Mouse (Mus musculus) hindbrain, embryonic 15.5 days (tissue): ENCODE data around the gene Zcchc14. TPM values are rescaled to one million over a fixed set of nuclear protein-coding genes. Genes with fewer than 3 reads are reported as not detected.
"Not testable (repeated sequence)": the region's sequence is repeated elsewhere in the genome, so short reads cannot be mapped to it uniquely, and the experiment has no call there.

Experiments used
- ATAC-seq: fragments of 200-750 bp; cut with Nextera tagmentation; 2 replicates; pipeline ENCODE4 v1.8.0; 2017; ENCODE audit warnings: low read depth, moderate number of reproducible peaks, moderate TSS enrichment; ENCODE audit not compliant: low FRiP score
- H3K27ac ChIP-seq: fragments of 300-500 bp; sonication (generic); replicated peaks from 2 replicates; pipeline ENCODE4 v1.5.1; 2015; ENCODE audit warnings: mild to moderate bottlenecking, inconsistent platforms
- H3K27me3 ChIP-seq: fragments of 300-500 bp; sonication (generic); 2 replicates; pipeline ENCODE4 v1.6.1; 2015; ENCODE audit warnings: control low read depth, inconsistent platforms
- H3K36me3 ChIP-seq: fragments of 300-500 bp; sonication (generic); 2 replicates; pipeline ENCODE4 v1.6.1; 2015; ENCODE audit warnings: control low read depth, inconsistent platforms
- H3K4me1 ChIP-seq: fragments of 300-500 bp; sonication (generic); replicated peaks from 2 replicates; pipeline ENCODE4 v1.6.1; 2015; ENCODE audit warnings: control low read depth, inconsistent platforms
- H3K4me2 ChIP-seq: fragments of 300-500 bp; sonication (generic); 2 replicates; pipeline ENCODE4 v1.6.1; 2015; ENCODE audit warnings: moderate library complexity, mild to moderate bottlenecking, inconsistent platforms
- H3K4me3 ChIP-seq: fragments of 300-500 bp; sonication (generic); 2 replicates; pipeline ENCODE4 v1.5.1; 2015; ENCODE audit warnings: mild to moderate bottlenecking, inconsistent platforms
- H3K9ac ChIP-seq: fragments of 300-500 bp; sonication (generic); 2 replicates; pipeline ENCODE4 v1.6.1; 2015; ENCODE audit warnings: inconsistent platforms
- H3K9me3 ChIP-seq: fragments of 300-500 bp; sonication (generic); 2 replicates; pipeline ENCODE4 v1.6.1; 2016; ENCODE audit warnings: control low read depth, inconsistent platforms
- WGBS: fragments of 180-500 bp; shearing (Covaris S2); methylation state at CpG from one replicate; pipeline ENCODE4 v1.1.7; 2015; 5-methylcytosine and 5-hydroxymethylcytosine counted together
- polyA plus RNA-seq: library from polyadenylated mRNA; unstranded; fragments of >200 nt; fragmentation: Nextera tagmentation; extraction: Ambion mirVana; gene quantifications from 2 replicates; pipeline ENCODE4 v1.2.1, GENCODE M21; 2015

The Zcchc14 gene
- polyA plus RNA-seq, 1 experiment from 2014 or later: 21.6 TPM

DNA sequence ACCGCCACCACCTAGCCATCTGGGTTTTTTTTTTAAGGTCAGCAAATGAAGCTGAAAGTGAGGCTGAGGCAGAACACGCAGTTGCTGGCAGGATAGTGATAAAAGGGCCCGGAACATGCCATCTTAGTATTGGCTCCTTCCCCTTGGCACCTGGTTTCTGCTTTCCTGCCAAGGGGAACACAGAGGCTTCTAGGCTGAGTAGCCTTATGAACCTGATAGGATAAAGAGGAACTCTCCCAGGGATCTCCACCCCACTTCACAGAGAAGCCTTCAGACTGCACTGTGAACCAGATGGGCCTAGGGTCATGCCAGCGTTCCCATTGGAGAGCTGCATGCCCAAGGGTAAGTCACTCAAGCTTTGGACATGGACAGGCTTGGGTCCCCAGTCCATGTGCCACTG, 28.2 kb upstream of the Zcchc14 start:
- Histone ChIP-seq H3K4me2 (no peak overlapping the region), H3K27ac (no peak overlapping the region), H3K27me3 (no peaks in the 10 kb centered on the region), H3K4me3 (no peak overlapping the region), H3K9ac (no peak overlapping the region), H3K36me3 (no peaks in the 10 kb centered on the region), H3K9me3 (no peaks in the 10 kb centered on the region), H3K4me1 (no peaks in the 10 kb centered on the region)
- WGBS: 88% methylated on average over 4 of the region's 4 CpGs
- no peak for ATAC-seq

DNA sequence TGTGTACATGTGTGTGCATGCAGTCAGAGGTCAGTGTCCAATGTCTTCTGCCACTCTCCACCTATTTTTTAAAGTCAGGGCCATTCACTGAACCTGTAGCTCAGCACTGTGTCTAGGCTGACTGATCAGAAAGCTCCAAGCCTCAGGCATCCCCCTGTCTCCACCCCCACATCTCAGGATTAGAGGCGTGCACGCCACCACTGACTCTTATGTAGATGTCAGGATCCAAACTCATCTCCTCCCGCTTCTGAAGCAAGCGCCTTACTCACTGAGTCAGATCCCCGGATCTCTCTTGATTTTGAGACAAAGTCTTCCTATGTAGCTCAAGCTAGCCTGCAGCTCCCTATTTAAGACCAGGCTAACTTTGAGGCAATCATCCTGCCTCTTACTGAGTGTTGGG, 26.0 kb upstream of the Zcchc14 start:
- H3K4me2 ChIP-seq: no peak overlapping the region
- H3K36me3 ChIP-seq: no peaks in the 10 kb centered on the region
- H3K4me3 ChIP-seq: no peak overlapping the region
- WGBS: 72% methylated on average over 5 of the region's 5 CpGs
- no peak for ATAC-seq
- H3K9me3 ChIP-seq: no peaks in the 10 kb centered on the region
- peaks cover 1% of the 10 kb centered on the region; the same call in 1 of the 2 replicates for H3K4me1 ChIP-seq
- no peaks in the 10 kb centered on the region for H3K27me3 ChIP-seq
- H3K27ac ChIP-seq: no peak overlapping the region
- H3K9ac ChIP-seq: no peak overlapping the region

DNA sequence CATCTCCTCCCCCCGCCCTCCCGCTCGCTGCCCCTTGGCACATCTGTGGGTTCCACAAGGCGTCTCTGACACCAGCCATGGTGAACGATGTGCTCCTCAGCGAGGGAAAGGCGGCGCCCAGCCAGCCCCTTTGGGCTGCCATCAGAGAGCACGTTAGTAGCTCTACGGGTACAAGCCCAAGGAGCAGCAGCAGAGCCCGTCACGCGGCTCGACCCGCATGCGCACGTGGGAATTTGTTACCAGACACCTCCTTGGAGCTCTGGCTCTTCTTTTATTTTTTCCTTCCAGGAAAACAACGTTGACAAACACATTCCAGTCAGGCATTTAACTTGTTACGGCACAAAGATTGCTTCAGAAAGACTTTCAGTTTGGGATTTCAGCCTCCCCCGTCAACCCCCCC, 23.0 kb upstream of the Zcchc14 start:
- Histone ChIP-seq H3K36me3 (no peaks in the 10 kb centered on the region), H3K27me3 (no peaks in the 10 kb centered on the region), H3K27ac (no peak overlapping the region), H3K4me3 (no peak overlapping the region), H3K4me1 (peaks cover 3% of the 10 kb centered on the region; the same call in 1 of the 2 replicates), H3K9me3 (no peaks in the 10 kb centered on the region), H3K9ac (no peak overlapping the region), H3K4me2 (no peak overlapping the region)
- ATAC-seq: no peak
- 57% methylated on average over 20 of the region's 20 CpGs for WGBS

DNA sequence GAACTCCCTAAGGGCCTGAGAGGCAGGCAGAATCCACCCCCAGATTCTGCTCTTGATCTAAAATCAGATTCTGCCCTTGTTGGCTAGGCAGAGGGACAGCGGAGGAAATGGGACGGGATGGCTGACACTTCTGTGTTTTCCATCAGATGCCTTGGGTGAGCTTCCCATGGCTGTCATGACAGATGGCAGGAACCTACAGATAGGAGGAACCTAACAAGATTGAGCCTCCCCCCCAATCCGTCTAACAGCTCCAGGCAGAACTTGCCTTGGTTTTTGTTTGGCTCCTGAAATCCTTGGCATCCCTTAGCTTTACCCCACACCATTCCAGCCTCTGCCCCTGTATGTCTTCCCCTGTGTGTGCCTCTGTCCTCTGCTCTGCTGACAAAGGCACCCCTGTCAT, 22.5 kb upstream of the Zcchc14 start:
- Histone ChIP-seq H3K4me1 (peaks cover 3% of the 10 kb centered on the region; the same call in 1 of the 2 replicates), H3K9me3 (no peaks in the 10 kb centered on the region), H3K27ac (no peak overlapping the region), H3K4me2 (no peak overlapping the region), H3K27me3 (no peaks in the 10 kb centered on the region), H3K9ac (no peak overlapping the region), H3K36me3 (no peaks in the 10 kb centered on the region), H3K4me3 (no peak overlapping the region)
- WGBS: 73% methylated on average over 3 of the region's 3 CpGs
- no peak for ATAC-seq

DNA sequence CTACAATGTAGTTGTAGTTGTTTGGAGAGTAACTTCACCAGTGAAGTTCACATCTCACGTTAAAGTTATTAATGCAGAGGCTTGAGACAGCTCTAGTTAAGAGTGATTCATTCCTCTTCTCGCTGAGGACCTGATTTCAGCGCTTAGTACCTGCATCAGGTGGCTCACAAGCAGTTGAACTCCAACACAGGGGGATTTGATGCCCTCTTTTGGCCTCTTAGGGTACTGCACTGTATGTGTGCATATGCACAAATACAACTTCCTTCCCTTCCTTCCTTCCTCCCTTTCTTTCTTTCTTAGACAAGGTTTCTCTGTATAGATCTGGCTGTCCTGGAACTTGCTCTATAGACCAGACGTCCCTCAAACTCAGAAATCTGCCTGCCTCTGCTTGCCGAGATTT, 21.8 kb upstream of the Zcchc14 start:
- no peak for ATAC-seq
- H3K4me3 ChIP-seq: no peak overlapping the region
- H3K4me1 ChIP-seq: peaks cover 3% of the 10 kb centered on the region; the same call in 1 of the 2 replicates
- no peak overlapping the region for H3K9ac ChIP-seq
- no peaks in the 10 kb centered on the region for H3K36me3 ChIP-seq
- no peaks in the 10 kb centered on the region for H3K9me3 ChIP-seq
- no peak overlapping the region for H3K4me2 ChIP-seq
- no peaks in the 10 kb centered on the region for H3K27me3 ChIP-seq
- 60% methylated on average over 5 of the region's 5 CpGs for WGBS
- no peak overlapping the region for H3K27ac ChIP-seq

DNA sequence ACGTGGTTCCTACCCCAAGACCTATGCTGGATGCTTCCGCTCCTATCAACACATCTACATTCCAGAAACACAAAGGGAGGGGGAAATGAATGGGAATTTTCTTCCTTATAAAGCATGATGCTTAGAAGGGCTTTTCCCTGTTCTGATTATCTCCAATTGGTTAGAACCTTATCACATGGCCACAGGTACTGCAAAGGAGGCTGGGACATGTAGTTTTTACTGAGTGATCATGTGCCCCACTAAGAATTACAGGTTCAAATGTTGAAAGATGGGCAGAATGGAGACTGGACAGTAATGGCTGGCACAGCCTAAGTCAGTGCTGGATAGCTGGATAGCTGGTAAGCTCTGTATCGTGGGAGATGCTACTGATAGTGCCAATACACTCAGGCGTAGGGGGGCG, 21.2 kb upstream of the Zcchc14 start:
- ATAC-seq: peak; percentile 80
- 77% methylated on average over 5 of the region's 5 CpGs for WGBS
- Histone ChIP-seq H3K4me1 (peaks cover 8% of the 10 kb centered on the region), H3K4me2 (no peak overlapping the region), H3K9ac (no peak overlapping the region), H3K27me3 (no peaks in the 10 kb centered on the region), H3K4me3 (no peak overlapping the region), H3K36me3 (no peaks in the 10 kb centered on the region), H3K9me3 (no peaks in the 10 kb centered on the region), H3K27ac (peak overlapping the region; percentile 78)

DNA sequence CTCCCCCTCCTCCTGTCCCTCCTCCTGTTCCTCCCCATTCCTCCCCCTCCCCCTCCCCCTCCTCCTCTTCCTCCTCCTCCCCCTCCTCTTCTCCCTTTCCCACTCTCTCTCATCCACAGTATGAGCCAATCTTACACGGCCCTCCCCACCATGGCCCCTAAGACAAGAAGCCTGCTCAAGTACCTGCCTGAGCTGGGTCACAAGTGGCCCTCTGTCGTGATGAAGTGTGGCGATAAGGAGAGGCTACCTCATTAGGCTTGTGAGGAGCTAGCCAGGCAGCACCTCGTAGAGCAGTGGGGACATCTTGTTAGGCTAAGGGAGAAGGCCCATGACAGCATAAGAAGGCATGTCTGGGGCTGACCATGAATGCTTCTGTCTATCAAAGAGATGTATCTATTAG, 20.5 kb upstream of the Zcchc14 start:
- Histone ChIP-seq H3K4me2 (no peak overlapping the region), H3K27me3 (no peaks in the 10 kb centered on the region), H3K36me3 (no peaks in the 10 kb centered on the region), H3K9me3 (no peaks in the 10 kb centered on the region), H3K27ac (peak overlapping the region; percentile 78), H3K9ac (no peak overlapping the region), H3K4me1 (peaks cover 16% of the 10 kb centered on the region), H3K4me3 (no peak overlapping the region)
- peak; percentile 25; the same call in 1 of the 2 replicates for ATAC-seq
- WGBS: 79% methylated on average over 4 of the region's 4 CpGs

DNA sequence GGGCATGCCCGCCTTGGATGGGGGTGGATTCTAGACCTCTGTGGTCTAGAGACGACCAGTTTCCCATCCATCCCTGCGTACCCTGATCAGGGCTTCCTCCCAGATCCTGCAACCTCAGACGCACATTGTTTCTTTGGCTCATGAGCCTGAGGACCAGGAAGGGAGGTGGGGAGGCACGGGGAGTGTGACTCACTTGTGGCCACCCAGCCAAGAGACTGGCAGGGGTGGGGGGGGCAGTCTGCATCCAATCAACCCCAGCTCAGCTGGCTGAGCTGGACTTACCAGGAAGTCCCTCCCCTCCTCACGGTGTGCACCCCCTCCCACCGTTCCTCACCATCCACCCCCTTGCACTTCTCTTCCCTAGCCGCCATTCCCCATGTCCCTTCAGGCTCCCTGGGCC, 16.5 kb upstream of the Zcchc14 start:
- Histone ChIP-seq H3K27ac (0 out of 2 replicates have a peak overlapping the region, but pooled peaks have one; percentile 36), H3K4me2 (no peak overlapping the region), H3K27me3 (no peaks in the 10 kb centered on the region), H3K36me3 (no peaks in the 10 kb centered on the region), H3K4me1 (peaks cover 27% of the 10 kb centered on the region), H3K9me3 (no peaks in the 10 kb centered on the region), H3K4me3 (no peak overlapping the region), H3K9ac (no peak overlapping the region)
- no peak for ATAC-seq
- 29% methylated on average over 8 of the region's 8 CpGs for WGBS

DNA sequence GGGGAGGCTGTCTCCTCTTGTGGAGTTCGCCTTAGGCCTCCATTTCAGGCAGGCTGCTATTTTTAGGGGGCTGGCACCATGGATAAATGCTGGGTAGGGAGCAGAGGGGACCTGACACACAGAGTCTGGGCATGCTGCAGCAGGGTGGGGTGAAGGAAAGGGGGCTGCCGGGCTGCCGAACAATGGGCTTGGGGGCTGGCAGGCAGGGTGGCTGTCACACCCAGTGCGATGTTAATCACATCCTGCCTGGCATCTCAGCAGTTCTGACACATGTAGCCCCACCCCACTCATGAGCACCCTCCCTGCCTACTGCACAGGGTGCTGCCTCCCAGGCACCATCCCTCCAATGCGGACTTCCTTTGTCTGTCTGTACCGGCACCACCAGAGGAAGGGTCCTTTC, 15.9 kb upstream of the Zcchc14 start:
- Histone ChIP-seq H3K9me3 (no peaks in the 10 kb centered on the region), H3K27ac (peak overlapping the region; percentile 36), H3K4me3 (no peak overlapping the region), H3K4me2 (no peak overlapping the region), H3K9ac (no peak overlapping the region), H3K4me1 (peaks cover 24% of the 10 kb centered on the region), H3K36me3 (no peaks in the 10 kb centered on the region), H3K27me3 (no peaks in the 10 kb centered on the region)
- 0 out of 2 replicates have a peak, but pooled peaks have one; percentile 23 for ATAC-seq
- WGBS: 35% methylated on average over 6 of the region's 6 CpGs

DNA sequence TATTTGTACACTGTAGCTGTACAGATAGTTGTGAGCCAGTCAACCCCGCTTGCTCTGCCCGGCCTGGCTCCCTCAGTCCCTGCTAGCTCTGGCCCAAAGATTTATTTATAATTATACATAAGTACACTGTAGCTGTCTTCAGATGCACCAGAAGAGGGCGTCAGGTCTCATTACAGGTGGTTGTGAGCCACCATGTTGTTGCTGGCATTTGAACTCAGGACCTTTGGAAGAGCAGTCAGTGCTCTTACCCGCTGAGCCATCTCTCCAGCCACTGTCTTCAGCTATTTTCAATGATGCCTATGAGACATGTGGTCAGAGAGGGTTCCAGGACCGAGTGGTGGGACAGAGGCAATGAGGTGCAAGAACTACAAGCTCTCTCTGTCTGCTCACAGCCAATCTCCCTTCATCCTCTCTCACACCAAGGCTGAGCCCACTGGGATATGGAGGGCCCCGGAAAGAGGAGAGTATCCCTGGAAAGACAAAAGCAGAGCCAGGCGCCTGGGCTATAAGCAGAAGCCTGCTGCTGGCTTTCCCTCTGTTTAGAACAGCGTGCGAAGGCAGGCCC, 15.3 kb upstream of the Zcchc14 start:
- H3K9ac ChIP-seq: not testable (repeated sequence)
- 67% methylated on average over 9 of the region's 9 CpGs for WGBS

DNA sequence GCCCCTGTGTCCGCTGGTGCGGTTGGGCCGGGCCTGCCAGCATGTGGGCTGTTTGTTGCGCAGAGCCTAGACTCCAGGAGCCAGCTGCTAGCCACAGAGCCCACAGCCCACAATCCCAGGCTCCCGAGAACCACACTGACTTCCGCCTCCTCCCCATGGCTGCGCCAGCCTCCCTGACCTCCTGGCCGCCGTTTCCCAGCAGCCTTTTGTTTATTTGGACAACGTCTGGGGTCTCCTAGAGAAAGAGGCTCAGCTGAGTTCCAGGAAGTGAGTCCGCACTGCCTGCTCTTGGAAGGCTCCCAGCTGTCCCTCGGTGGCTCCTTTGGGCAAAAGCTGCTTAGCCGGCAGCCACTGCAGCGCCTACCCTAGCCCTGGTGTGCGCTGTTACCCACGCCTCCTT, 12.6 kb upstream of the Zcchc14 start:
- Histone ChIP-seq H3K4me1 (peaks cover 24% of the 10 kb centered on the region), H3K36me3 (no peaks in the 10 kb centered on the region), H3K4me3 (no peak overlapping the region), H3K4me2 (peak overlapping the region; percentile 32), H3K9me3 (no peaks in the 10 kb centered on the region), H3K27ac (peak overlapping the region; percentile 63), H3K27me3 (no peaks in the 10 kb centered on the region), H3K9ac (0 out of 2 replicates have a peak overlapping the region, but pooled peaks have one; percentile 1)
- ATAC-seq: peak; percentile 59
- WGBS: 4% methylated on average over 15 of the region's 16 CpGs

More for the DNA sequence above, 15.3 kb upstream of the Zcchc14 start:
- 0 out of 2 replicates have a peak, but pooled peaks have one; percentile 16 for ATAC-seq
- not testable (repeated sequence) for H3K4me3 ChIP-seq, H3K9me3 ChIP-seq, H3K27me3 ChIP-seq, H3K4me2 ChIP-seq, H3K36me3 ChIP-seq
- Histone ChIP-seq H3K4me1 (peaks cover 24% of the 10 kb centered on the region), H3K27ac (peak overlapping the region; percentile 36)

DNA sequence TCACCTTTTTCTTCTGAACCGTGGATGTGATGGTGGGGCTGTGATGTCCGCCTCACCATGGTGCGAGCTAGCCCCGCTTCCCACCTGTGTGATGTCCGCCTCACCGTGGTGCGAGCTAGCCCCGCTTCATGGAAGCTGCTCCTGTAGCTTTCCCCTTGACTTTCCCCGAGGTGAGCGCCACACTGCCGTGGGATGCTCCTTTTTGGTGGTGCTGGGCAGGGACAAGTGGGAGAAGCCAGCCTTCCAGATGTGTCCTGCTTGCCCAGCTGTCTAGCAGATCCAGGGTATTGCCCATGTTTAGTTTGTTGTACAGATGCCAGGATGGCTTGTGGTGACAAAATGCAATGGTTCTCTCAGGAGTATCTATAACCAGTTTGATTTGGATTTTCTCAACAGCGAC, 10.4 kb upstream of the Zcchc14 start:
- no peak overlapping the region for H3K4me2 ChIP-seq
- H3K27me3 ChIP-seq: no peaks in the 10 kb centered on the region
- no peak for ATAC-seq
- H3K36me3 ChIP-seq: no peaks in the 10 kb centered on the region
- H3K27ac ChIP-seq: no peak overlapping the region
- no peaks in the 10 kb centered on the region for H3K9me3 ChIP-seq
- H3K4me3 ChIP-seq: no peak overlapping the region
- H3K9ac ChIP-seq: no peak overlapping the region
- peaks cover 11% of the 10 kb centered on the region for H3K4me1 ChIP-seq
- WGBS: 96% methylated on average over 12 of the region's 12 CpGs
